Mouse (Mus musculus) bone marrow, adult 2 months (tissue): Measurements from ENCODE around the gene Isca2. TPM values are rescaled to one million over a fixed set of nuclear protein-coding genes. Genes with fewer than 3 reads are reported as not detected.

Experiments
- H3K27ac ChIP-seq: fragments of 200-500 bp; 2 replicates; pipeline ENCODE4 v1.5.1; 2012; ENCODE audit warnings: low read depth, mild to moderate bottlenecking, control low read depth, inconsistent platforms, low read length; ENCODE audit not compliant: control insufficient read depth, poor library complexity, insufficient read depth
- H3K4me1 ChIP-seq: fragments of 200-500 bp; 2 replicates; pipeline ENCODE4 v1.6.1; 2011; ENCODE audit warnings: low read length; ENCODE audit not compliant: control insufficient read depth, insufficient read depth
- H3K4me3 ChIP-seq: fragments of 200-500 bp; replicated peaks from 2 replicates; pipeline ENCODE3; 2011; ENCODE audit warnings: mild to moderate bottlenecking, low read depth, low read length, control low read depth; ENCODE audit not compliant: control insufficient read depth
- CTCF ChIP-seq: fragments of 200-500 bp; IDR thresholded peaks from 2 replicates; pipeline ENCODE4 v1.5.1; 2011; ENCODE audit warnings: low read length, control low read depth; ENCODE audit not compliant: control insufficient read depth, insufficient read depth
- POLR2A ChIP-seq: fragments of 200-500 bp; IDR thresholded peaks from 2 replicates; pipeline ENCODE4 v1.6.1; 2011; ENCODE audit warnings: low read depth, mild to moderate bottlenecking, control low read depth, low read length, borderline replicate concordance; ENCODE audit not compliant: control insufficient read depth
- WGBS: fragments of 180-500 bp; shearing (Covaris S2); methylation state at CpG from one replicate; pipeline ENCODE4 v1.1.7; 2018; 5-methylcytosine and 5-hydroxymethylcytosine counted together
- polyA plus RNA-seq: library from polyadenylated mRNA; stranded (reverse); fragments of >200 nt; gene quantifications from 2 replicates; pipeline ENCODE4 v1.2.4, GENCODE M21; 2011; ENCODE audit warnings: low replicate concordance; ENCODE audit not compliant: missing spikeins, insufficient read depth, insufficient read length

The Isca2 gene
- polyA plus RNA-seq, 1 experiment, result 90.0 TPM

DNA sequence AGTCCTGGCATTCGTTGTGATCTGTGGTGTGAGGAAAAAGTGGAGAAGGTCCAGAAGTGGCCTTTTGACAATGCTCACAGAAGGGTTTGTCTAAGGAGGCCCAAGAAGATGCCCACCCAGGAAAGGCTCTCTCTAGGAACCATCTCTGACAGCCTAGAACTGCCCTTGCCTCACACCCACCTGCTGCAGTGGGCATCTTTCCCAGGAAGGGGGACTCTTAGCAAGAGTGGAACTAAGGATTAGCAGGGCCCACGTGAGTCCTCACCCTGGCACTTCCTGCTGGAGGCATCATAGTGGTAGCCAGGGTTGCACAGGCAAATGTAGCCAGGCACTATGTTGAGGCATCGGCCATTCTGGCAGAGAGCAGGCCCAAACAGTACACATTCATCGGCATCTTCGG lies 13.0 kb downstream of the Isca2 start:
- no peak overlapping the region for H3K27ac ChIP-seq
- no peak for TF ChIP-seq CTCF
- TF ChIP-seq POLR2A, result no peak
- H3K4me3 ChIP-seq, result no peak overlapping the region
- peaks cover 3% of the 10 kb centered on the region; the same call in 1 of the 2 replicates for H3K4me1 ChIP-seq
- 78% methylated on average over 5 of the region's 5 CpGs for WGBS

DNA sequence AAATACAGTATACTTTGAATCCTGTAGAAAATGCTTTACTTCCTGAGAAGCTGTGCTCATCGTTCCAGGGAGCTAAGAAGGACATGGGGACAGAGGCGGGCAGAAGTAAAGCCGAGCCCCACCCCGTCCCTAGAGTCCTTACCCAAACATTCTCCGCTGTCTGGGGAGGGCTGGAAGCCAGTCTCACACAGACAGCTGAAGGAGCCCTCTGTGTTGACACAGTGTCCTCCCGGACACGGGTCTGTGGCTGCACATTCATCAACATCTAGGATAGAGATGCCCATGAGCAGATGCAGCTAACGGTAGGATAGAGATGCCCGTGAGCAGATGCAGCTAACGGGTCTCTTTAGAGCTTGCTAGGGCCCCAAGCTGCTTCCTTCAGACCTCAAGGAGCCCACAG lies 17.8 kb downstream of the Isca2 start:
- TF ChIP-seq POLR2A (no peak), CTCF (no peak)
- Histone ChIP-seq H3K4me1 (no peaks in the 10 kb centered on the region), H3K4me3 (no peak overlapping the region), H3K27ac (no peak overlapping the region)
- WGBS, result 75% methylated on average over 10 of the region's 10 CpGs

DNA sequence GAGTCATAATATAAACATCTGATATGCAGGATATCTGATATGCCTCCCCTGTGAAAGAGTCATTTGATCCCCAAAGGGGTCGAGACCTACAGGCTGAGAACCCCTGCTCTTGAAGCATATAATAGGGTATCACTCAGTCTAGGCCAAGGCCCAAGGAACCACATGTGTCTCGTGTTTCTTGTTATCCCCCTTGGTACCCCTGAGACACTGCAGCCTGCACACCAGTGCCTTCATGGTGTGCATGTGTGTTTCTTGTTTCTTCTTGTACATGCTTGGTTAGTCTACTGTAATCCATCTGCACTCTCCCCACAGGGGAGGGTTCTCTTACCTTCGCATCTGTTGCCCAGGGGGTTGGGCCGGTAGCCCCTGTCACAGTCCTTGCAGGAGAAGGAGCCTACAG lies 19.6 kb downstream of the Isca2 start:
- H3K4me3 ChIP-seq, result no peak overlapping the region
- 78% methylated on average over 4 of the region's 4 CpGs for WGBS
- TF ChIP-seq POLR2A (no peak), CTCF (no peak)
- H3K27ac ChIP-seq, result no peak overlapping the region
- H3K4me1 ChIP-seq, result no peaks in the 10 kb centered on the region

DNA sequence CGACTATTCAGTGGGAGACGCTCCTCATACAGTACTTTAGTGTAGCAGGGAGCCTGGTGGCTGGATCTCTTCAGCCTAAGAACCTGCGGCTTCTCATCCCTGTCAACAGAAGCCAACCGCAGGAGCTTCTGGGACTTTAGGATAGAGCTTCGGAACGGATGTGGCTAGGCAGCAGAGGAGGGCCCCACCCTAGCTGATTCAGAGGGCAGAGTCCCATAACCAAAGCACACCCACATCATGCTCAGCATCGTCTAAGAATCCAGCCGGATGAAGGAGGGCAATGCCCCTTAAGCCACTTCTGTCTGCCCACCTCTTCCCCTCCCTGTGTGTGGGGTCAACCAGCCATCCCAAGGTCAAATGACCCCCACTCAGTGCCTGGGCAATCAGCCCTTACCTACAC lies 21.6 kb downstream of the Isca2 start:
- Histone ChIP-seq H3K4me3 (no peak overlapping the region), H3K4me1 (no peaks in the 10 kb centered on the region)
- 90% methylated on average over 8 of the region's 8 CpGs for WGBS

DNA sequence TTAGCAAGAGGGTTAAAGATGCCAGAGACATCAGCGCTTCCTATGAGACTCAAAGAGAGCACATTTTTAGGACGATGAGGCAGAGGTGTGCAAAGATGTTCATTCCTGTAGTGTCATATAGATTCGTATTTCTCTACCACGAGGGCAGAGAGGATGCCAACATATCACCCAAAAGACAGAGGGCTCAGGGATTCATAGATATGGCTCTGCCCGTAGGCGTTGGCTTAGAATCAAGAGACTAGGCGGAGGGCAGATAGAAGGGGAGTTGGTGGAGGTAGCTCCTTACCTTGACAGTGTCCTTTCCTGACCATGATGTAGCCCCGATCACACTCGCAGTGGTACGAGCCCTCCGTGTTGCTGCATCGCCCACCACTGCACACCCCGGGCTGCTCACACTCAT lies 26.0 kb downstream of the Isca2 start:
- Histone ChIP-seq H3K27ac (no peak overlapping the region), H3K4me1 (no peaks in the 10 kb centered on the region), H3K4me3 (no peak overlapping the region)
- no peak for TF ChIP-seq POLR2A
- TF ChIP-seq CTCF, result no peak
- 77% methylated on average over 13 of the region's 13 CpGs for WGBS

More for the DNA sequence above, 21.6 kb downstream of the Isca2 start:
- TF ChIP-seq CTCF, result no peak
- no peak for TF ChIP-seq POLR2A
- no peak overlapping the region for H3K27ac ChIP-seq

DNA sequence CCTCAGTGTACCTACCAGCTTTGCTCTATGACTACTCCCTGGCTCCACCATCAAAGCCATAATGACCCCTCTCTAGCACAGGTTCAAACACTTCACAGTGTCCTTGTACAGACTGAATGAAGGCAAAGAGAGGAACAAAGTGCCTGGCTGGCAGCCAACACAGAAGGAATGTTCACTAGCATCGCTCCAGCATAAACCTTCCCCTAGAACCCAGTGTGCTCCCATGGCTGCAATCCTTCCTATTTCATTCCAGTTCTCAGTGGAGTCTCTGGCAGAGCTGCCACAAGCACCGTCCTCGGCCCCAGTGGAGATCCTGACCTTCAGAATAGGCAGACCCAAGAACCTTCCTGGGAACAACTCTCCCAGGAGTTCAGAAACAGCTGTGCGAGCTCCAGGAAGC lies 27.4 kb downstream of the Isca2 start:
- Histone ChIP-seq H3K4me3 (no peak overlapping the region), H3K27ac (no peak overlapping the region), H3K4me1 (no peaks in the 10 kb centered on the region)
- 71% methylated on average over 4 of the region's 4 CpGs for WGBS
- TF ChIP-seq POLR2A, result no peak
- TF ChIP-seq CTCF, result no peak

DNA sequence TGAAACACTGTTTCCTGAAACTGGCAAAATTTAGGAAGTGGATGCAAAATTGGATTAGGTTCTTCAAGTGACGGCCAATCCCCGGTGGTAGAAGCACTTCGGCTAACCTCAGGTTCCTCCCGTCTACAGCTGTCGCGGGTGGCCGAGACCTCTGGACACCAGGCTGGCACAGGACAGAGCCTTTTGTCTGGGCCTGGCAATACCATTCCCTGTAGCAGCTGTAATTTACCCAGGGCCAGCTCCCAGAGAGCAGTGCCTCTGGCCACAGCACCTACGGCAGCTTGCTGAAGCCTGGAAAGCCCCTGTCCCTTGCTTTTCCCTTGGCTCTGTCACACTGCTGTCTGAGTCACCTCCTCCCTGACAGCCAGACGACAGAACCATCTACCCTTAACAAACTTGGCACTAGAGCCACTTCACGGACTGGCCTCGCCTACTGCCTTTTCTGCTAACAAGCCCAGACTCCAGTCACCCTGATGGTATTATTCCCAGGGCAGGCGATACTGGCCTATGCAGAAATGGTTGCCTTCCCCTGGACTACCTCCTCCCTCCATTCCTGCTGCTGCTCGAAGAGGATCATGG lies 28.6 kb downstream of the Isca2 start:
- no peak overlapping the region for H3K4me3 ChIP-seq
- WGBS, result 75% methylated on average over 13 of the region's 13 CpGs
- no peak for TF ChIP-seq POLR2A
- TF ChIP-seq CTCF, result no peak

DNA sequence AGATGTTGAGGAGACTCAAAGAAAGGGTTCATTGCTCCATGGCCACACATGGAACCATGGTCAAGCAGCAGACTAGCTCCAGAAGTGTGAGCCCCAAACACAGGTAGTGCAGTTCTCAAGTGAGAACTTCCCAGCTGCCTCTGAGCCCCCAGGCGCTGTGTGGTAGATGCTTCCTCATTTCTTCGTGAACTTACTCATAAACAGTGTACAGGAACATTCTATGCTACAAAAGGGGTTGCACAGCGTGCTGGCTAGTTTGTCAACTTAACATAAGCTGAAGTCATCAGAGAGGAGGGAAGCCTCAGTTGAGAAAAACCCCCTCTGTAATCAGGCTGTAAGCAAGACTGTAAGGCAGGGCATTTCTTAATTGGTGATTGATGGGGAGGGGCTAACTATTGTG lies 29.6 kb downstream of the Isca2 start:
- no peak for TF ChIP-seq CTCF
- H3K4me3 ChIP-seq, result no peak overlapping the region
- no peak overlapping the region for H3K27ac ChIP-seq
- H3K4me1 ChIP-seq, result no peaks in the 10 kb centered on the region
- 7% methylated on average over 3 of the region's 3 CpGs for WGBS

More for the DNA sequence above, 28.6 kb downstream of the Isca2 start:
- H3K27ac ChIP-seq, result no peak overlapping the region
- H3K4me1 ChIP-seq, result no peaks in the 10 kb centered on the region

DNA sequence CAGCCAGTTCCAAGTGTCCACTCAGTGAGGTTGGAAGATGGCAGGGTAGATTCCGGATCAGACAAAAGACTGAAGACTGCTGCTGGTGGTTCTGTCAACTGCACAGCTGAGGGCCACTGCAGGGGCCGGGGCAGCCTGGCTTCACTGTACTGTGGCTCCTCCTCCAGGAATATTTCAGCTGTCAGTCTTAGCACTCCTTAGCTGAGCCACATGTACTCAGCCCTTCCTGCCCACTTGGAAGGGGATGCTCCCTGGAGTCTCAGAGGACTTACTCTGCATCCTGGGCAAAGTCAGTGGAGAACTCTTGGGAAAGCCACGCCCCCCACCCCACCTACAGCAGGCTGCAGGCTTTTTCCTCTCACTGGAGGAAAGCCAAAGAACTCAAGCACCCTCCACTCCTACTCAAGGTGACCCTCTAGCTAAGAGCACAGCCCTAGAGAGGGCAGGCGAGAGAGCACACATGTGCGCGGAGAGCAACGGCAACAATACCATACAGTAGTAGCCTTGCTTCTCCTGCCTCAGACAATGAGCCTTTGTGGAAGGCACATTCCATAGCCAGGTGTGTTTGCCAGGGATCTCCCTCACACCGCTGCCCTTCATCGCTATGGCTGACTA lies 32.3 kb downstream of the Isca2 start:
- H3K4me3 ChIP-seq, result no peak overlapping the region
- no peak for TF ChIP-seq CTCF
- TF ChIP-seq POLR2A, result no peak
- H3K27ac ChIP-seq, result no peak overlapping the region
- WGBS, result 82% methylated on average over 9 of the region's 9 CpGs
- H3K4me1 ChIP-seq, result no peaks in the 10 kb centered on the region
